Mouse (Mus musculus) heart, embryonic 14.5 days (tissue): ENCODE results near the gene Tmem169. TPM values are rescaled to one million over a fixed set of nuclear protein-coding genes. Genes with fewer than 3 reads are reported as not detected.

Source experiments
- ATAC-seq: fragments of 200-750 bp; cut with Nextera tagmentation; 2 replicates; pipeline ENCODE4 v1.8.0; 2017; ENCODE audit warnings: low read depth, moderate TSS enrichment; ENCODE audit not compliant: insufficient number of reproducible peaks, insufficient read depth, low FRiP score
- H3K27ac ChIP-seq, 2 experiments: fragments of 200-500 bp in 1 of 2; fragments of 300-500 bp in 1 of 2; sonication (generic) in 1 of 2; replicated peaks in 1 of 2; 2 replicates each; pipeline ENCODE4 v1.5.1; 2012 to 2014; ENCODE audit warnings: low read depth in 2 of 2, low read length in 2 of 2, control low read depth in 1 of 2, mild to moderate bottlenecking in 1 of 2, mixed read lengths in 1 of 2; ENCODE audit not compliant: control insufficient read depth in 1 of 2, insufficient read depth in 1 of 2
- H3K27me3 ChIP-seq: fragments of 300-500 bp; sonication (generic); 2 replicates; pipeline ENCODE4 v1.6.1; 2014; ENCODE audit warnings: mild to moderate bottlenecking, low read length, control low read depth; ENCODE audit not compliant: control insufficient read depth, insufficient read depth
- H3K36me3 ChIP-seq: fragments of 300-500 bp; sonication (generic); 2 replicates; pipeline ENCODE4 v1.6.1; 2014; ENCODE audit warnings: mild to moderate bottlenecking, control low read depth, low read length, mixed read lengths; ENCODE audit not compliant: control insufficient read depth, insufficient read depth
- H3K4me1 ChIP-seq, 2 experiments: fragments of 200-500 bp in 1 of 2; fragments of 300-500 bp in 1 of 2; sonication (generic) in 1 of 2; 2 replicates each; pipeline ENCODE4 v1.6.1; 2012 to 2014; ENCODE audit warnings: low read length in 2 of 2, control low read depth in 1 of 2, mixed read lengths in 1 of 2; ENCODE audit not compliant: control insufficient read depth in 2 of 2, insufficient read depth in 2 of 2
- H3K4me2 ChIP-seq: fragments of 300-500 bp; sonication (generic); 2 replicates; pipeline ENCODE4 v1.6.1; 2014; ENCODE audit warnings: mild to moderate bottlenecking, low read length
- H3K4me3 ChIP-seq, 2 experiments: fragments of 200-500 bp in 1 of 2; fragments of 300-500 bp in 1 of 2; sonication (generic) in 1 of 2; 2 replicates each; pipeline ENCODE4 v1.5.1; 2012 to 2014; ENCODE audit warnings: low read length in 2 of 2, mild to moderate bottlenecking in 2 of 2, control low read depth in 1 of 2, low read depth in 1 of 2, moderate library complexity in 1 of 2; ENCODE audit not compliant: control insufficient read depth in 1 of 2, insufficient read depth in 1 of 2
- H3K9ac ChIP-seq: fragments of 300-500 bp; sonication (generic); 2 replicates; pipeline ENCODE4 v1.6.1; 2014; ENCODE audit warnings: mild to moderate bottlenecking, low read length
- H3K9me3 ChIP-seq: fragments of 300-500 bp; sonication (generic); 2 replicates; pipeline ENCODE4 v1.6.1; 2016; ENCODE audit warnings: low read length, control low read depth; ENCODE audit not compliant: control insufficient read depth
- WGBS: fragments of 180-500 bp; shearing (Covaris S2); extraction: QIAGEN DNeasy Blood & Tissue Kit; methylation state at CpG from one replicate; pipeline ENCODE4 v1.1.7; 2014; 5-methylcytosine and 5-hydroxymethylcytosine counted together
- polyA plus RNA-seq: library from polyadenylated mRNA; unstranded; fragments of >200 nt; fragmentation: Nextera tagmentation; extraction: Ambion mirVana; gene quantifications from 2 replicates; pipeline ENCODE4 v1.2.1, GENCODE M21; 2014

The Tmem169 gene
- polyA plus RNA-seq, 1 experiment from 2014 or later, result 0.28 TPM

GRCm38 (mm10) chr1:72295746-72296145, 11.6 kb downstream of the Tmem169 start:
- 68% methylated on average over 8 of the region's 8 CpGs for WGBS
- H3K9ac ChIP-seq, result no peak overlapping the region
- no peaks in the 10 kb centered on the region for H3K4me1 ChIP-seq
- no peaks in the 10 kb centered on the region for H3K9me3 ChIP-seq
- no peaks in the 10 kb centered on the region for H3K36me3 ChIP-seq
- ATAC-seq, result no peak
- H3K27me3 ChIP-seq, result no peaks in the 10 kb centered on the region
- H3K4me2 ChIP-seq, result no peak overlapping the region
- no peak overlapping the region for H3K4me3 ChIP-seq
- H3K27ac ChIP-seq, result no peak overlapping the region

- Histone ChIP-seq H3K9ac (no peak overlapping the region), H3K36me3 (no peaks in the 10 kb centered on the region), H3K27ac (no peak overlapping the region), H3K4me2 (no peak overlapping the region), H3K4me3 (no peak overlapping the region), H3K4me1 (no peaks in the 10 kb centered on the region; a peak in 1 of 4 replicates), H3K9me3 (no peaks in the 10 kb centered on the region), H3K27me3 (no peaks in the 10 kb centered on the region)
- ATAC-seq, result no peak
- 76% methylated on average over 1 of the region's 1 CpGs for WGBS
These were observed 17.7 kb downstream of the Tmem169 start for GRCm38 (mm10) chr1:72301845-72302244.

GRCm38 (mm10) chr1:72306241-72306640, 22.1 kb downstream of the Tmem169 start:
- no peak for ATAC-seq
- Histone ChIP-seq H3K9me3 (no peaks in the 10 kb centered on the region), H3K4me2 (peak overlapping the region; percentile 81), H3K36me3 (peaks cover under 1% of the 10 kb centered on the region; the same call in 1 of the 2 replicates), H3K9ac (no peak overlapping the region), H3K4me3 (no peak overlapping the region; a peak in 1 of 4 replicates), H3K27ac (no peak overlapping the region), H3K4me1 (no peaks in the 10 kb centered on the region; a peak in 1 of 4 replicates), H3K27me3 (no peaks in the 10 kb centered on the region)
- WGBS, result 44% methylated on average over 3 of the region's 3 CpGs

GRCm38 (mm10) chr1:72306679-72307181, 22.6 kb downstream of the Tmem169 start:
- 4% methylated on average over 11 of the region's 11 CpGs for WGBS
- no peaks in the 10 kb centered on the region for H3K9me3 ChIP-seq
- ATAC-seq, result peak; percentile 63; the same call in 1 of the 2 replicates
- H3K9ac ChIP-seq, result peak overlapping the region; percentile 73
- peaks cover 5% of the 10 kb centered on the region; the same call in 1 of the 2 replicates for H3K36me3 ChIP-seq
- H3K27ac ChIP-seq, result peak overlapping the region; percentile 83 to 93
- no peaks in the 10 kb centered on the region for H3K27me3 ChIP-seq
- peak overlapping the region; percentile 81 for H3K4me2 ChIP-seq
- no peaks in the 10 kb centered on the region; a peak in 1 of 4 replicates for H3K4me1 ChIP-seq
- H3K4me3 ChIP-seq, result peak overlapping the region; percentile 52 to 91

- Histone ChIP-seq H3K36me3 (peaks cover 9% of the 10 kb centered on the region; the same call in 1 of the 2 replicates), H3K27ac (peak within 1 kb of the TSS; percentile 83 to 93), H3K9me3 (no peaks in the 10 kb centered on the region), H3K4me3 (peak within 1 kb of the TSS; percentile 52 to 91), H3K4me2 (peak within 1 kb of the TSS; percentile 81), H3K9ac (peak within 1 kb of the TSS; percentile 73), H3K27me3 (no peaks in the 10 kb centered on the region), H3K4me1 (no peaks in the 10 kb centered on the region; a peak in 1 of 4 replicates)
- ATAC-seq, result peak; percentile 90
- under 1% methylated on average over 21 of the region's 21 CpGs for WGBS
These were observed 23.2 kb downstream of the Tmem169 start, which contains the start of gene Xrcc5 for GRCm38 (mm10) chr1:72307317-72307798. Gene Xrcc5, plus strand, starts transcription at chr1:72307421.

GRCm38 (mm10) chr1:72308919-72309318, 24.8 kb downstream of the Tmem169 start:
- no peak overlapping the region for H3K4me2 ChIP-seq
- no peak overlapping the region for H3K4me3 ChIP-seq
- no peaks in the 10 kb centered on the region for H3K27me3 ChIP-seq
- peaks cover 11% of the 10 kb centered on the region; the same call in 1 of the 2 replicates for H3K36me3 ChIP-seq
- H3K27ac ChIP-seq, result no peak overlapping the region
- no peaks in the 10 kb centered on the region; a peak in 1 of 4 replicates for H3K4me1 ChIP-seq
- no peaks in the 10 kb centered on the region for H3K9me3 ChIP-seq
- H3K9ac ChIP-seq, result no peak overlapping the region
- ATAC-seq, result no peak
- 64% methylated on average over 4 of the region's 4 CpGs for WGBS

- Histone ChIP-seq H3K27me3 (no peaks in the 10 kb centered on the region; the same call in 1 of the 2 replicates), H3K4me2 (no peak overlapping the region), H3K4me3 (no peak overlapping the region), H3K36me3 (peaks cover 13% of the 10 kb centered on the region; the same call in 1 of the 2 replicates), H3K9ac (no peak overlapping the region), H3K4me1 (no peaks in the 10 kb centered on the region; a peak in 1 of 4 replicates), H3K9me3 (no peaks in the 10 kb centered on the region), H3K27ac (no peak overlapping the region)
- ATAC-seq, result no peak
- WGBS, result 83% methylated on average over 6 of the region's 6 CpGs
These were observed 25.7 kb downstream of the Tmem169 start for GRCm38 (mm10) chr1:72309744-72310424.
